Mouse (Mus musculus) lung, postnatal 0 days (tissue): ENCODE results near the gene Fip1l1.

Source experiments
- CTCF ChIP-seq: IDR thresholded peaks from 2 replicates; pipeline ENCODE4 v1.5.1; 2016; ENCODE audit warnings: antibody characterized with exemption, mild to moderate bottlenecking
- EP300 ChIP-seq: IDR thresholded peaks from 2 replicates; pipeline ENCODE4 v1.6.1; 2016; ENCODE audit warnings: antibody characterized with exemption, mild to moderate bottlenecking, control low read depth

GRCm38 (mm10) chr5:74647584-74647984 is 112.3 kb downstream of the Fip1l1 start:
- TF ChIP-seq CTCF (no peak), EP300 (no peak)
